Mouse (Mus musculus) cerebellum, adult 2 months (tissue): ENCODE measurements around the gene Caap1. TPM values are rescaled to one million over a fixed set of nuclear protein-coding genes. Genes with fewer than 3 reads are reported as not detected.

Experiments
- DNase-seq, 2 experiments: peaks; one replicate each; pipeline ENCODE4 v3.0.0; 2021
- H3K27ac ChIP-seq: fragments of 200-500 bp; 2 replicates; pipeline ENCODE4 v1.5.1; 2012; ENCODE audit warnings: low read length, control low read depth, inconsistent platforms; ENCODE audit not compliant: insufficient read depth
- H3K27me3 ChIP-seq: fragments of 200-500 bp; 2 replicates; pipeline ENCODE4 v1.6.1; 2012; ENCODE audit warnings: inconsistent platforms, mild to moderate bottlenecking, low read length, moderate library complexity; ENCODE audit not compliant: control insufficient read depth, insufficient read depth
- H3K4me1 ChIP-seq: fragments of 200-500 bp; 2 replicates; pipeline ENCODE4 v1.6.1; 2011; ENCODE audit warnings: low read length; ENCODE audit not compliant: control insufficient read depth, insufficient read depth
- H3K4me3 ChIP-seq: fragments of 200-500 bp; replicated peaks from 2 replicates; pipeline ENCODE3; 2011; ENCODE audit warnings: mild to moderate bottlenecking, low read depth, low read length, control low read depth; ENCODE audit not compliant: insufficient read depth
- CTCF ChIP-seq: fragments of 200-500 bp; IDR thresholded peaks from 2 replicates; pipeline ENCODE4 v1.5.1; 2011; ENCODE audit warnings: low read depth, mild to moderate bottlenecking, control low read depth, low read length, moderate library complexity, borderline replicate concordance; ENCODE audit not compliant: insufficient read depth
- POLR2A ChIP-seq: fragments of 200-500 bp; IDR thresholded peaks from 2 replicates; pipeline ENCODE4 v1.6.1; 2011; ENCODE audit warnings: low read length, control low read depth, borderline replicate concordance; ENCODE audit not compliant: insufficient read depth
- WGBS: fragments of 180-500 bp; shearing (Covaris S2); methylation state at CpG from one replicate; pipeline ENCODE4 v1.1.7; 2018; 5-methylcytosine and 5-hydroxymethylcytosine counted together
- polyA plus RNA-seq: library from polyadenylated mRNA; depleted of rRNA; stranded (reverse); fragments of >200 nt; gene quantifications from 2 replicates; pipeline ENCODE4 v1.2.3, GENCODE M21; 2012; rRNA removed

Gene Caap1
- polyA plus RNA-seq, result 9.1 TPM in 2 replicates

- DNase-seq, result peak; percentile 91 to 95
- TF ChIP-seq POLR2A (peak; percentile 95), CTCF (no peak)
- Histone ChIP-seq H3K27me3 (no peaks in the 10 kb centered on the region), H3K4me1 (peaks cover 2% of the 10 kb centered on the region; the same call in 1 of the 2 replicates), H3K4me3 (peak within 1 kb of the TSS; percentile 67), H3K27ac (no peak within 1 kb of the TSS; the same call in 1 of the 2 replicates)
- WGBS, result 1% methylated on average over 83 of the region's 83 CpGs
Measured at GRCm38 (mm10) chr4:94556265-94557054, at the start of gene Caap1, which contains the start of gene Gm10306. Gene Caap1 (minus strand): TSS chr4:94556796. Gene Gm10306 (plus strand): TSS chr4:94556546.

- Histone ChIP-seq H3K27me3 (no peaks in the 10 kb centered on the region), H3K4me1 (peaks cover 5% of the 10 kb centered on the region; the same call in 1 of the 2 replicates), H3K4me3 (no peak overlapping the region), H3K27ac (no peak overlapping the region)
- no peak for TF ChIP-seq POLR2A
- no peak for TF ChIP-seq CTCF
- 90% methylated on average over 2 of the region's 2 CpGs for WGBS
- no peak for DNase-seq
Measured at GRCm38 (mm10) chr4:94605591-94605990, 49.0 kb upstream of the Caap1 start.

GRCm38 (mm10) chr4:94604452-94605019, 47.9 kb upstream of the Caap1 start:
- 85% methylated on average over 2 of the region's 2 CpGs for WGBS

GRCm38 (mm10) chr4:94603031-94603629, 46.5 kb upstream of the Caap1 start, which contains the start of gene Plaa:
Gene Plaa (minus strand): TSS chr4:94603244.
- Histone ChIP-seq H3K4me3 (peak within 1 kb of the TSS; percentile 81), H3K27me3 (no peaks in the 10 kb centered on the region), H3K27ac (peak within 1 kb of the TSS; percentile 97), H3K4me1 (peaks cover 7% of the 10 kb centered on the region; the same call in 1 of the 2 replicates)
- WGBS, result under 1% methylated on average over 61 of the region's 61 CpGs
- peak; percentile 47; the same call in 1 of the 2 replicates for TF ChIP-seq POLR2A
- TF ChIP-seq CTCF, result no peak
- DNase-seq, result peak; percentile 91 to 94

More at GRCm38 (mm10) chr4:94604452-94605019, 47.9 kb upstream of the Caap1 start:
- no peak for DNase-seq
- no peak overlapping the region for H3K27ac ChIP-seq
- no peak overlapping the region for H3K4me3 ChIP-seq
- peaks cover 7% of the 10 kb centered on the region; the same call in 1 of the 2 replicates for H3K4me1 ChIP-seq
- TF ChIP-seq CTCF (no peak), POLR2A (no peak)
- H3K27me3 ChIP-seq, result no peaks in the 10 kb centered on the region

GRCm38 (mm10) chr4:94602496-94603030, 46.0 kb upstream of the Caap1 start:
- TF ChIP-seq POLR2A (no peak), CTCF (no peak)
- under 1% methylated on average over 33 of the region's 33 CpGs for WGBS
- no peak for DNase-seq
- Histone ChIP-seq H3K27ac (peak overlapping the region; percentile 35; the same call in 1 of the 2 replicates), H3K4me3 (peak overlapping the region; percentile 81), H3K4me1 (peaks cover 7% of the 10 kb centered on the region; the same call in 1 of the 2 replicates), H3K27me3 (no peaks in the 10 kb centered on the region)

- TF ChIP-seq POLR2A (no peak), CTCF (no peak)
- H3K27me3 ChIP-seq, result no peaks in the 10 kb centered on the region
- no peak for DNase-seq
- 0 out of 2 replicates have a peak overlapping the region, but pooled peaks have one; percentile 30 for H3K27ac ChIP-seq
- 81% methylated on average over 4 of the region's 4 CpGs for WGBS
- H3K4me1 ChIP-seq, result peaks cover 7% of the 10 kb centered on the region; the same call in 1 of the 2 replicates
- no peak overlapping the region for H3K4me3 ChIP-seq
Measured at GRCm38 (mm10) chr4:94601395-94601794, 44.8 kb upstream of the Caap1 start.

- H3K4me3 ChIP-seq, result no peak overlapping the region
- no peaks in the 10 kb centered on the region for H3K4me1 ChIP-seq
- no peak for DNase-seq
- TF ChIP-seq CTCF (no peak), POLR2A (no peak)
- no peaks in the 10 kb centered on the region; the same call in 1 of the 2 replicates for H3K27me3 ChIP-seq
- no peak overlapping the region for H3K27ac ChIP-seq
Measured at GRCm38 (mm10) chr4:94592709-94593108, 36.1 kb upstream of the Caap1 start.
